Mouse (Mus musculus) left cerebral cortex, adult 18-20 months (tissue): ENCODE measurements around the gene Ccnf. TPM values are rescaled to one million over a fixed set of nuclear protein-coding genes. Genes with fewer than 3 reads are reported as not detected.

Source experiments
- DNase-seq, 2 experiments: peaks; one replicate each; pipeline ENCODE4 v3.0.0; 2021 to 2022; ENCODE audit warnings: low spot score in 2 of 2, mixed read lengths in 1 of 2
- long read RNA-seq, 2 experiments: library from polyadenylated mRNA; stranded (forward); transcript quantifications; one replicate each; pipeline ENCODE4 v2.0.0; 2021
- total RNA-seq, 2 experiments: library from RNA; stranded (reverse); gene quantifications; 2 replicates each; pipeline ENCODE4 v1.2.3; 2021

The Ccnf gene
- total RNA-seq, result 1 to 10 TPM; 7.1 to 8.1 TPM
- long read RNA-seq, experiment 1, full-length matches to known transcripts, result 9 of 13 reads
- long read RNA-seq, experiment 1, partial matches to known transcripts, result 0 of 13 reads
- long read RNA-seq, experiment 1, other reads (novel, unspliced or antisense), result 4 of 13 reads
- long read RNA-seq, experiment 2, full-length matches to known transcripts, result 1 of 4 reads
- long read RNA-seq, experiment 2, partial matches to known transcripts, result 2 of 4 reads
- long read RNA-seq, experiment 2, other reads (novel, unspliced or antisense), result 1 of 4 reads

DNA sequence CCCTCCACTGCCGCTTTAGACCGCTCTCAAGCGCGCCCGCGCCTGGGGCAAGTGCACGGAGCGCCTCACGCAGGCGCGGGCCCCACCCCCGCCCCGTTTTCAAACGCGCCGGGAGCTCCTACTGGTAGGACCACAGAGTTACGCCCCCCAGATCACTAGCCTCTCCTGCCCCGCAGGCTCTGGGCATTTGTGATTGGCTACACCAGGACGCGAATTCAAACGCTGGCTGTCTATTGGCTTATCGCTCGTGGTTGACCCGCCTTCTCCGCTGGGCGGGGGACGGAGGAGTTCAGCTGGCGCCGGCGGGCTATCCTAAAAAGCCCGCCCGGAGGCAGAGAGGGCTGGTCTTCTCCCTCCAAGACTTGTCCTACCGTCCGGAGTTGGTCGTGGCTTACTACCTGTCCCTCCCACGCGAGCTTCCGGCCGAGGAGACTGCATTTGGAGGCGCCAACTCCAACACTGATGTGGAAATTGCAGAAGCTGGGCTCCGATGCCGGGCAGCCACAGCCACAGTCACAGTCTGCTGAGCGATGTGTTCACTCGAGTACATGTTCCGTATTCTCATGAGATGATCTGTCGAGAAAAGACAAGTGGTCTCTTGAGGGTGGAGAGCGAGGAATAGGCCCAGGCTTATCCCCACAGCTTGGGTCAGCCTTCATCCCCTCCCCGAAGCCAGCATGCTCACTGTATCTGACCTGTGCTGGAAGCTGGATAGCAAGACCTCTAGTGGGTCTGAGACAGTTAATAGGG lies at the start of gene Ccnf:
Gene Ccnf (minus strand): TSS at position 165 of the 750 bp plus-strand sequence.
- DNase-seq, result peak; percentile 91 to 96

DNA sequence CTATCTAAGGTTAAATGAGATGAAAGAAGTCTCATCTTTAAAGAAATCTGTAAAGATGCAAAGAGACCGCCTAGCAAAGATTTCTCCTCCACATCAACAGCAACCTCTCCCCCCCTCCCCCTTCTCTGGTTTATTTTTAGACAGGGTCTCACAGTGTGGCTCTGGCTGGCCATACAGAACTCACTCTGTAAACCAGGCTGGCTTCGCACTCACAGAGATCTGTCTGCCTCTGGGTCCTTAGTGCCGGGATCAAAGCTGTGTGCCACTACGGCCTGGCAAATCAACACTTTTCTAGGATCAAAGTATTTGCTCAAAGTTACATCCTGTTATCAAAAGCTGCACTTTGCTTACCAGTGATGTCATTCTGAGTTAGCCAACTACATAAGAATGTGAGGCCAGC lies 49.4 kb upstream of the Ccnf start:
- DNase-seq, result no peak

DNA sequence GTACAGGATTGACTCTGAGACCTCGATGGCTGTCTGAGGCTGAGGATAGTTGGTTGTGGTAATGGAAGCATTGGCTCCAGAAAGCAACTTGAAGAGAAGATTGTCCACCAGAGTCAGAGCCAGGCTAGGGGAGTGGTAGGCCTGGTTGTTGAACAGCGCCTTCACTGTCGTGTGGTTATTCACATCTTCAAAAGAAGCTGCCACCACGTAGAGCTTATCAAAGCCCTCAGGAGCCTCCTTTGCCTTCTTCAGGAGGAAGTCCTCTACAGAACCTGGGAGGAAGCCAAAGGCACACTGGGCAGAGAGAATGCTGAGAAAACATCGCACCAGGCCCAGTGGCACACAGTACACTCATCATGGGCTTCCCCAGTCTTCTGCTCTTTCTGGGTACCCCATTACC lies 38.1 kb upstream of the Ccnf start:
- no peak for DNase-seq

DNA sequence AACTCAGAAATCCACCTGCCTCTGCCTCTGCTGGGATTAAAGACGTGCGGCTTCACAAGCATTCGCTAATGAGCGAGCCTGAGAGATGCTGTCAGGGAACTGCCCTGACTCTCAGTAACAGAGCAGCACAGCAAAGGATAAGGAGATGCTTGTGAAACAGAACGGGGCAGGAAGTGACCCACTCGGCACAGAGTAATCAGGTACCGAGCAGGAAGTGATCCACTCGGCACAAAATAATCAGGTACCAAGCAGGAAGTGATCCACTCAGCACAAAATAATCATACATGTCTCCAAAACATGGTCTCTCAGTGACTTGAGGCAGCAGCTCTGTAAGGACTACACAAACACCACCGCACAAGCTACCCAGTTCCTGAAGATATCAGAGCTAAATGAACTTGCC lies 37.2 kb upstream of the Ccnf start:
- no peak for DNase-seq

DNA sequence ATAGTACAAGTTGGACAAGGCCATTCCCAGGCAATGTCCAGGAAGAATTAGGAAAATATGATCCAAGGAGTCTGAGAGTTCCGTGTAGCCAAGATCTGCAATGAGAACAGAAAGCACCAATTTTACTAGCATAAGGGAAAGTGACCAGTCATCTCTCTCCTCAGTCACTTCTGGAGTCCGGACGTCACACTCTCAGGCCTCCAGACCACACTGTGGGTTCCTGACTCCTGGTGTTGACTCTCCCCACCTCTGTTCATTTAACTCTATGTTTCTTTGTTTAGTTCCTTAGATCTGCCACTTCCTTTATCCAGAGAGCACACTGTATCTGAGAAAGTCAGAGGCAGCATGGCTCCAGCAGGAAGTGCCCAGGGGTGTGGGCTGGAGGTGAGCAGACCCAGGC lies 34.4 kb upstream of the Ccnf start:
- no peak for DNase-seq

DNA sequence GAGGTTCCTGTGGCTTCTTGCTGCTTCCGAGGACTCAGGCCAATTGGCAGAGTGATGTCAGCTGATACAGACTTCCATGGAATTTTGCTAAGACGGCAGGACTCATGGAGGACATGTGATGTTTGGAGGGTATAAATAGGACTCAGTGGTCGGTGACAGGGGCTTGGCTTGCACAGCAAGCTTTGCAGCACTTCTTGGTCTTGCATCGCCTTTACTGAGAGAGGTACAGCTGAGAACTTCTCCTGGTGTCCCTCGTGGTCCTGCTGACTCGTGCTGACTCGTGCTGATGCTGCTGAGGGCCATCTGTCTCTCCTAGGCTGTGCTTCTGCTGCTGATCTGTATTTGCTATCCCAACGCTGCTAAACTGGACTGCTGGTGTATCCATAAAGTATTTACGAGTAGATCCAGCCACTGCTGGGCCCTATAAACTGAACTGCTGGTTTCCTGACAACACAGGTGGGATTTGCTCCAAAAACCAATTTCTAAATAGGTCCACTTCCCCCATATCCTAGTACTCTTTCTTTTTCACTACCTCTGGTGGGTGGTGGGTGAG lies 32.1 kb upstream of the Ccnf start:
- DNase-seq, result no peak

DNA sequence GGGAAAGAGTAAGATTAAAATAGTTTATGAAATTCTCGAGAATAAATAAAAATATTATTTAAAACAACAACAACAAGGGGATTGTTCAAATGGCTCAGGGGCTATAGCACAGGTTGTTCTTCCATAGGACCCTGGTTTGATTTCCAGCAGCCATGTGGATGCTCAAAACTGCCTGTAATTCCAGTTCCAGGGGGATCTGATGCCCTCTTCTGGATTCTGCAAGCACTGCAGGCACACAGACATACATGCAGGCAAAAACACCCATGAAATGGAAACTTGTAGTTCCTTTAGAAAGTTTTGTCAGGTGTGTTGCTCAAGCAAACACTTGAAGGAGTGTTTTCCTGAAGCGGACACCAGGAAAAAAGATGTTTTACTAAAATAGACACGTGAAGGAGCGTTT lies 31.4 kb upstream of the Ccnf start:
- DNase-seq, result no peak

DNA sequence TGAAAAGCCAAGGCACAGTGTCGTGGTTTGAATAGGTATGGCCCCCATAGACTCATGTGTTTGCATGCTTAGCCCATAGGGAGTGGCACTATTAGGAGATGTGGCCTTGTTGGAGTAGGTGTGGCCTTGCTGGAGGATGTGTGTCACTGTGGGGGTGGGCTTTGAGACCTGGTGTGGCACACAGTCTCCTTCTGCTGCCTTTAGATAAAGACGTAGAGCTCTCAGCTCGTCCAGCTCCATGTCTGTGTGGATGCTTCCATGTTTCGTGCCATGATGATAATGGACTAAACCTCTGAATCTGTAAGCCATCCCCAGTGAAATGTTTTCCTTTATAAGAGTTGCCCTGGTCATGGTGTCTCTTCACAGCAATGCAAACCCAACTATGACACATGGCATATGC lies 28.6 kb upstream of the Ccnf start:
- DNase-seq, result no peak

DNA sequence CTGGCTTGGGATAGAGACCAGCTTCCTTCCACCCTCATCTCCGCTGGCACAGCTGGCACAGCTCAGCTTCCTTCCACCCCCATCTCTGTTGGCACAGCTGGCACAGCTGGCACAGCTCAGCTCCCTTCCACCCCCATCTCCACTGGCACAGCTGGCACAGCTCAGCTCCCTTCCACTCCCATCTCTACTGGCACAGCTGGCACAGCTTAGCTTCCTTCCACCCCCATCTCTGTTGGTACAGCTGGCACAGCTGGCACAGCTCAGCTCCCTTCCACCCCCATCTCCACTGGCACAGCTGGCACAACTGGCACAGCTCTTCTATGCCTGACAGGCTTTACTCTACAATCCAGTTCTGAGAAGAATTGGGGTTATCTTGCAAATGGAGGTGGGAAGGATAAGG lies 15.8 kb upstream of the Ccnf start:
- no peak for DNase-seq

DNA sequence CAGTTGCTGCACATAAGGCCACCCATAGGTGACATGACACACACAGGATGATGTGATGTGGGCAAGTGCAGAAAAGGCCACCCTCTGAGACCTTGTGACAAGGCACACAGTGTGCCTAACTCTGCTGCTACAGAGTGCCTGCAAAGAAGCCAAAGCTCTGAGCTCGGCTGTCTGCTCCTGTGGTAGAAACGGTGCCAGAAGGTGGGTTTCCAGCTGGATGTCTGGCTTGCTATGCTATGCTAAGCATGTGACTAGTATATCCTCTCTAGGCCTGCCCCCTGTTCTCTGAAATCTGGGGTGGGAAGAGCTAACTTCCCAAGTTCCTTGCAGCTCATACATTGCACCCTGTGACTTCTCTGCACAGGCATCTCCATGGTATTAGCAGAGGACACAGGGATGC lies 13.5 kb upstream of the Ccnf start:
- no peak for DNase-seq

DNA sequence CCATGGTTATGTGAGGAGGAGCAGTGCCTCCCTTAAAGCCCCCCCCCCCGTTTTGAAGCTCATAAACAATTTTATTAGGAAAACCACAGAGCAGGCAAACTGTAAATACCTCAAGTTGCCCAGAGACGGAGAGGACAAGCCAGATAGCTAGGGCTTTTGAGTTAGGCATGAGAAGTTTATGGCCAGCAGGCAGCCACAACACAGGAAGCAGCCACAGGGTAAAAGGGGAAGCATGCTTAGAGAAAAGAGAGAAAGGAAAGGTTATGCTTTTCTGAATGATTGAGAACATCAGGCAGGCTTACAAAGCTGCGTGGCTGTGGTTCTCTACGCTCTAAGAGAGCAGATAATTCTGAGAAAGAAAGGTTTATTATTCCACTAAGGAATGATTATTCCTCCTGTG lies 9.2 kb upstream of the Ccnf start:
- DNase-seq, result no peak

DNA sequence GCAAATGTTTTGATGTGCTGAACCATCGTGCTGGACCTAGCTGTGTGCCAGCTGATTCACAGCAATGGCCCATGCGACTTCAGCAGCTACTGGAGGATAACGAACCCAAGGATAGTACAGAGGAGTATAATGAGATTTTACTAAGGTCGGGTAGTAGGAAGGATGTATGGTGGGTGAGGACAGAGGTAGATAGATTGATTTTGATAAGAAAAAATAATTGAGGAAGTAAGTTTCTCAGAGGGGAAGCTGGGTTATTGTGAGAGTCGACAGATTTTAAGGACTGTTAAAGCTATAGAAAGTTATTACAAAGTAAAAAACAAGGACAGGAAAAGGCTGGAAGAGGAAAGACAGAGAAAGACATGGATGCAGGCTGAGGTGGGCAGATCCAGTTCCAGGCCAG lies 8.4 kb upstream of the Ccnf start:
- DNase-seq, result no peak

DNA sequence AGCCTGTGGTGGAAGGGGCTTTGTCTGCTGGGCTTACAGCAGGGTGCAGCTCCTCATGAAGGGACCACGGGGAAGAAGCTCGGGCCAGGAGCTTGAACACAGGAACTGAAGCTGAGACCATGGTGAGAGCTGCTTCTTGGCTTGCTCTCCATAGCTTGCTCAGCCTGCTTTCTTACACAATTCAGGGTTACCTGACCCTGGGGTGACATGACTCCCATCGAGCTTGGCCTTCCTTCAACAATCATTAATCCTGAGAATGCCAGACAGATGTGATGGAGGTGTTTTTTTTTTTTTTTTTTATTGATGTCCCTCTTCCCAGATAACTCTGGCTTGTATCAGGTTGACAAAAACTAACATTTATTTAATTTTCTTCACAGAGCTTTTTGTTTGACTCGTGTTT lies 7.7 kb upstream of the Ccnf start:
- DNase-seq, result no peak

DNA sequence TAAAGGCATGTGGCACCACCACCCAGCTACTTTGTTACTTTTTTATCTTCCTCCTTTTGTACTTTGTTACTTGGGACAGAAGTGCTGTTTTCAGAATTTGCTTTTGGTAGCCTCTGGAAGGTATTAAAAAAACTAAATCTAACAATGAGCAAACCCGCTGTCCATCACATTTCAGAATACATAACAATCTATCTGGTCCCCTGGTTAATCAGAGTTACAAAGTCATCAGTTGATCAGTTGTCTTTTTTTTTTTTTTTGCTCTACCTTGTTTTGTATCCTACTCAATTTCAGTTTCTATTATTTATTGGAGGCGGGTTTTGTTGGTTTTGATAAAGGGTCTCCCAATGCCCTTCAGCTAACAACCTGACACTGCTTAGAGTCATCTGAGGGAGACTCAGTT lies 1.0 kb upstream of the Ccnf start:
- no peak for DNase-seq

DNA sequence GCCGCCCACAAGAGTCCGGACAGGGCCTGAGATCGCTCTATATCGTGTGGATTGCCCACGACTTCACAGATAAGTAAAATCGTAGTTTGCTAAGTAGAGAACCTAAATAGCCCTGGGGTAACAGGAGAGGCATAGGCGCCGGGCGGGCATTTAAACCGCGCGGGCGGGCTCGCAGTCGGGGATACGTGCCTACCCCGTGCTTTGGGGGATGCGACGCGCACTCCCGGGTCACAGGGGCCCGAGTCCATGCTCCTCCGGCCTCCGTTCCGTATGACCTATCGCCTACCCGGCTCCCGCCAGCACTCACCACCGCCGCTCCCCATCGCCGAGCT lies 330 bp downstream of the Ccnf start:
- DNase-seq, result no peak

DNA sequence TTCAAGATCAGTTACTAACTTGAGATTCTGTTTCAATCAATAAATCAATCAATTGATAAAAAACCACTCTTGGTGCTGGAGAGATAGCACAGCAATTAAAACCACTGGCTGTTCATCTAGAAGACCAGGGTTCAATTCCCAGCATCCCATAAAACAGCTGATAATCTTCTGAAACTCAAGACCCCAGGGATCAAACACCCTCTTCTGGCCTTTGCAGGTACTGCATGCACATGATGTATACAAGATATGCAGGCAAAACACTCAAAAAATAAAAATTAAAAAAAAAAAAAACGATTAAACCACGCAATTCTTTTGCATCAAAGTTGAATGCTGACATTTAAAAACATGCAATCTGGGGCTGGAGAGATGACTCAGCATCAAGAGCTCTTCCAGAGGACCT lies 2.6 kb downstream of the Ccnf start:
- DNase-seq, result no peak

DNA sequence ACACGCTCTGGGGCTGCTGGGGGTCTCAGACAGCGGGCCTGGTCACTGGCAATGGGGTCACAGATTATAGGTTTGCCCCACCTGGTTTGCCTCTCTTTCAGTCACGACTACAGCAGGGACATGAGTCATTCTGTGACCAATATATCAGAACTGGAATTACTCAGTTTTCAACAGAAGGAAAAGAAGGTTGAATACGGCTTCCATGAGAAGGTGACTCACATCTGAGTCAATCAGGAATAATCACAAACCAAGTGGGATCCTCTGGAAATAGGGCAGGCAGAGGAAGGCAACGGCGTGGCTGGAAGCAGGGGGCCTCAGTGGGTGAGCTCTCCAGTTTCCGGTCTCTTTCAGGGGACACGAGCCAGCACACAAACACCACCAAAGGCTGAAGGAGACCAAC lies 7.2 kb downstream of the Ccnf start:
- DNase-seq, result peak in 1 of 2 experiments; percentile 14

DNA sequence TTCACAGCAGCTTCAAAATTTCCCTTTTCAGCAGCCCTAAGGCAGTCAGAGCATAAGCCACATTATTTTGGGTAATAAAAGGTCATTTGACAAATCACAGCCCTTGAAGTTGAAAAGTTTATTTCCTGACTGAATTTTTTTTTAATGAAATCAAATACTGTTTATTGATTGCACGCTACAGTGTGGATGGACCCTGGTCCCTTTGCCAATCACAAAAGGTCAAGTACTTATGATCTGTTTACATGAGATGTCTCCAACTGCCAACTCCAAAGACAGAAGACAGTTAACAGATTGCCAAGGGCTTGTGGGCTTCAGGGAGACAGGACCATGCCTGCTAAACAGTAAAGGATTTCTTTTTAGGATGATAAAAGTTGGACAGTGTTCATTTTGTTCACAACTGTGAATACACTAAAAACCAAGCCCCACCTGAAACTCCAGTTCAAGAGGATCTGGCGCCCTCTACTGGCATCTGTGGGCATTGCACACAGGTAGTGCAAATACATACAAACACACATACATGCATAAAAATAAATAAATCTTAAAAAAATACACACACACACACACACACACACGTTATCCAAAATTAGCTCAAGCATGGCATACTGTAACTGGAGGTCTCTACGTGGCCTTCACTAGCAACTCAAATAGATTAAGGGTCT lies 7.8 kb downstream of the Ccnf start:
- peak in 1 of 2 experiments; percentile 34 for DNase-seq

DNA sequence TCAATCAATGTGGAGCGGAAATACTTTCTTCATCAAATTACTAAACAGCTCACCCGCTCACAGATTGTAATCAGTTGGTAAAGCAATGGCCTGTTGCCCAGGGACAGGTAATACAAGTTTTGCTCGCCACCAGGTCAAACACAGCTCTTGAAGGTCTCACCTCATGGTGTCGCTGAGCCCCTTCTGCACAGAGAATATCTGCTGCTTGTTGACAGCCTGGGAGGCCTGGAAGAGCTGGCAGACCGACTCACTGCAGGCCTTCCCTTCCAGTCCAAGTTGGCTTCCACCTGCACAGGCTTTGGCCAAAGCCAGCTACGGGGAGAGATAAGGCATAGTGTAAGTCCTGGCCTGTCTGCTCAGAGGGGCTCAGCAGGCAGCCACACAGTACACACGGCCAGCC lies 14.4 kb downstream of the Ccnf start:
- DNase-seq, result no peak

DNA sequence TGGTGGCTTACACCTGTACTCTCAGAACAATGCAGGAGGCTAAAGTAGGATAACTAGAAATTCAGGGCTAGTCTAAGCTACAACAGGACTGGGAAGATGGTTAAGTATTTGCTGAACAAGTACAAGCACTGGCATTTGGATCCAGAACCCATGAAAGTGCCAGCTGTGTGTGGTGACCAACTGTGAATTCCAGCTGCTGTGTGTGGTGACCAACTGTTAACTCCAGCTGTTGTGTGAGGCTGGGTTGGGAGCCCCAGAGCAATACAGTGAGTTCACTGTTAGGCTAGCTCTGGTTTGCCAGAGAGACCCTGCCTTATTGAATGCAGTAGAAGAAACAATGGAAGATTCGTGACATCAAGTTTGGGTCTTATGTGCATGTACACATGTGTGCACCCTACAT lies 14.8 kb downstream of the Ccnf start:
- no peak for DNase-seq

DNA sequence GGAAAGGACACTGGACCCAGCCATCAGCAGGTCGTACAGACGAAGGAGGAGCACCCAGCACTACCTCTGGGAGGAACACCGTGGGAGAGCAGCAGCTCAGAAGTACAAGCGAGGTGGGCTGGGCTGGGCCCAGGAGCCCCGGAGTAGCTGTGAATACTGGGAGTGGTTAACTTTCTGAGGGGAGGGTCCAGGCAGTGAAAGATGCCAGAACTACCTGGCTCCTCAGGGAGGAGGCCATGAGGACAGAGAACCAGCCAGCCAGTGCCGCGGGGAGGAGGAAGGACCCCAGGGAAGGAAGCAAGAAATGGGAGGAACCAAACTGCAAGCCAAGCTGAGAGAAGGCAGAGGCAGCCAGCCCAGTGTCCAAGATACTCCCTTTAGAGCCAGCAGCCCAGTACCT lies 23.3 kb downstream of the Ccnf start:
- DNase-seq, result no peak

DNA sequence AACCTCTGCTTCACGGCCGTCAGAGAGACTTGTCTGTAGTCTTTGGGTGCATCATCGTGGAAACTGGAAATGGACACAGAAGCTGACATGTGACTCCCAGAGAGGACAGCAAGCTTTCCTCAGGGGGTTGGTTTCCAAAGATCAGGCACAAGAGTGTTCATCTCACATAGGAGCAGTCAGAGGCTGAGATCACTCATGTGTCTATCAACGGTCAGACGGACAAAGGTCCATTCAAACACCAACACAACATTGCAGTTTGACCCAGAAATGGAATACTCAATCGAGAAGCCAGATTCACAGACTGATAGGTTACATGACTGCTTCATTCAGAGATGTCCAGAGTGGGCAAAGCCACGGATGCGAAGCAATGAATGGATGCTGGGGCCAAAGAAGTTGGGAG lies 24.6 kb downstream of the Ccnf start:
- DNase-seq, result no peak
